Mouse (Mus musculus): Measurements from ENCODE around the gene Pfkm.
A peak's percentile ranks its signal among the peaks of the same experiment; 100 is the strongest.

The Pfkm gene

DNA sequence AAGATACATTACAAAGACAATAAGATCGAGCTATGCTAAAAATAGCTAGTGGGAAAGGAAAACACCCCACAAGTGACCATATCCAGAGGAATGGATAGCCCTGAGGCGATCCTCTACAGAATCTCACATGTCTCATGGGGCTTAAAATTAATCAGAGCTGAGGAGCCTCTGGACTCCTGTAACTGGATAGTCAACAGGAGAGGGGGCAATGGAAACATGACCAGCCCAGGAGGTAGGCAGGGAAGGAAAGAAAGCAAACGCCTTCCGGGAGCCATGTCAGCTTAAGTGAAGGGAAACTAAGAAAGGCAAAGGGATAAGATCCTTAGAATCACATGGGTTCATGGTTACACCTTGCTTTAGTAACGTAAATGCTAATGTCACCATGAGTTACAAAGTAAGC, 48.4 kb downstream of the Pfkm start:
- DNase-seq (ENCODE audit: low read depth) = no peak

DNA sequence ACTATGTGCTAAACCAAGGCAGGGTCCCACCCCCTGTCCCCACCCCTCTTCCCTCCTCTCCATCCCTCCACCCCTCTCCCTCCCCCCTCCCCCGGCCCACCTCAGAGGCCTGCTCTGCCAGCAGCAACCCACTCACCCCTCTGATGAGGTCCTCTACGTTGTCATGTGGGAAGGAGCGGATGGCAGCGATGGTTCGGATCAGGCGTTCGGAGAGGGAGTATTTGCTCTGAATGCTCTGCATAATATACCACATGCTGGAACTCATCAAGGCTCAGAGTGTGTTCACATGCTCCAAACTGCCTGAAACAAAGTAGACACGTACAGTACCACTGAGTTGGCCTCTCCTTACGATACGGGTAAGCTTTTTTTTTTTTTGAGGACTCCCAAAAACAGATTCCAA, 50.1 kb downstream of the Pfkm start:
- no peak for DNase-seq (ENCODE audit: low read depth)

DNA sequence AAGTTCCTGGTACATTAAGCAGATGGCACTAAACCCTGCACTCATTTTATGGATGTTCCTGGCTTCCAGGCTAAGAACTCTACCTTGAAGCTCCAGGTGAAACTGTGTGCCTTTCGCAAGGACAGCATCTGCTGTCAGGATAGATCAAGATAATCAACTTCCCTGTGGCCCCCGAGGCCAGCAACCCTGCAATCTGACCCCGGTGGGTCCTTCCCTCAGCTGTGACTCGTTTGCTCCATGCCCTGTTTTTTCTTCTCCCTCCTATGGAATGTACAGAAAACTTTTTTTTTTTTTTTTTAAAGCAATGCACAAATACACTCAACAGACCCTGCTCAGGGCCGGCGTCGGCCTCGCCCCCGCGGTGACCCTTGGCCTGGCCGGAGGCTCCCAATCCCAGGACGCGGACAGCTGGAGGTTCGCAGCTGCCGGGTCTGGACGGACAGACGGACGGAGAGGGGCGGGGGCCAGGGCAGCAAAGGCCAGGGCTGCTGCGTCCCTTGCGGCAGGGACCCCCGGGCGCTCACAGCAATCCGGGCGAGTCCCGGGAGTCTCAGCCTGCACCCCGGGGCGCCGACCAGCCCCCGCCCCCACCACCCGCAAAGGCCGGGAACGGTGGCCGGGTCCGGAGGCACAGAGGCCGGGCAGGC, 52.6 kb downstream of the Pfkm start:
- peak; percentile 26 for DNase-seq (ENCODE audit: low read depth)

- DNase-seq (ENCODE audit: low read depth) = peak; percentile 95
These were observed 53.3 kb downstream of the Pfkm start for GRCm38 (mm10) chr15:98145559-98146181.

GRCm38 (mm10) chr15:98148356-98148755, 56.0 kb downstream of the Pfkm start:
- DNase-seq (ENCODE audit: low read depth) = no peak

GRCm38 (mm10) chr15:98149166-98149602, 56.8 kb downstream of the Pfkm start:
- DNase-seq (ENCODE audit: low read depth) = no peak

DNA sequence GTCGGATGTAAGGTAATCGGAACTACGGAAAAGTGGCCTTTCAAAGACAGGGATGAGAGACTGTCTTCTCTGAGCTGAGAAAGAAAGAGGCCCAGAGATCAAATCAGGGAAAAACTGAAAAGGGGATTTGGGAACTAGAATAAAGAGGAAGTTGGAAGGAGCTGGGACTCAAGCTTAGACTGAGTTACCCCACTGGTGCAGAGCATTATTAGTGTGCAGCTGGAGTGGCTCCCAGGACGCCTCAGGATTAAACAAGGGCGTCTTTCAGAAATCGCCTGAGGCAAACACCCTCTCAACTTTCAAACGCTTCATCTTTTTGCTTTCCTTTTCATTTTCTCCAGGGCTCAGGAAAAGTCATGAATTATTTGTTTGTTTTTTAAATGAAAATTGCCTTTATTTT, 60.5 kb downstream of the Pfkm start:
- DNase-seq (ENCODE audit: low read depth) = no peak

DNA sequence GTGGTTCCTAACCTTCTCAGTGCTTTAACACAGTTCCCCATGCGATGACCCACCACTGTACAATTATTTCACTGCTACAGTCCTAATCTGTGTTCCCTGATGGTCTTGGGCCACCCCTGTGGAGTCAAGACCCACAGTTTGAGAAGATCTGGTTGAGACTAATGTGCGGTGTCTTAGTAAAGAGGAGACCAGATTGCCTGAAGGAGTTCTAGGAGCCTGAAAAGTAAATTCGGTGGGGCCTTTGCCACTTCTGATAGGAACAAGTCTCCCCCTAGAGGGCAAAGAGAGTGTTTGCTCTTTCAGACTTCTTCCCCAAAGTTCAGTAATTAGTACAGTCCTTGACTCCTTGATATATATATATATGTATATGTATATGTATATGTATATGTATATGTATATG, 61.2 kb downstream of the Pfkm start:
- DNase-seq (ENCODE audit: low read depth) = peak; percentile 76

DNA sequence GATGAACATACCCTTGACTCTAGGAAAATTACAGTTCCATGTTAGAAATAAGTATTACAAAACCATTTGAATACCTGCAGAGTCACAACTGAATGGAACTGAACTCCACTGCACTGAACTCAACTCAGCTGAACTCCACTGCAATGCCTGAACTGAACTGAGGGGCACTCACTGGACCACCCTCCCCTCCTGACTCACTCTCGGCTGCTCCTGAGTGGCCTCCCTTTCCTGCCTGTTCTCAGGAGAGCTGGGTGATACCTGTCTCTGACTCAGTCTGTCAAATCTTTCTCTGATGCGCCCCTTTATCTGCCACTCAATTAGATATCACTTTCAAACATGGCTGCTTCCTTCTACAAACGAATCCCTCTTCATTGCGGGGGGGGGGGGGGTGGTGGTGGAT, 61.8 kb downstream of the Pfkm start:
- DNase-seq (ENCODE audit: low read depth) = peak; percentile 22

DNA sequence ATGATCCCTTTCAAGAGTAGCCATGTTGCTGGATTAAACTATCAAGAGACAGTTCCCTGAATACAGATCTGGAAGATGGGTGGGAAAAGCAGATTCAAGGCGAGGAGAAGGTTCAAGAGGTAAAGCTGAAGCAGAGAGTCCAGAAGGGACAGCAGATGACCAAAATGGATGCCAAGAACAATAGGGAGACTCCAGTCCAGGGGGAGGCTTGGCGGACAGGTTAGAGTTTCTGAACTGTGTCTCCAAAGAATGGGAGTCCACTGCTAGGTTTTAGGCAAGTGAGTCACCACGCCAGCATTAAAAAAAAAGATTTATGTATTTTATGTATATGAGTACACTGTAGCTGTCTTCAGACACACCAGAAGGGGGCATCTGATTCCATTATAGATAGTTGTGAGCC, 62.2 kb downstream of the Pfkm start:
- no peak for DNase-seq (ENCODE audit: low read depth)

GRCm38 (mm10) chr15:98155272-98155671, 62.9 kb downstream of the Pfkm start:
- no peak for DNase-seq (ENCODE audit: low read depth)

GRCm38 (mm10) chr15:98155944-98156343, 63.6 kb downstream of the Pfkm start:
- DNase-seq (ENCODE audit: low read depth) = peak; percentile 20

DNA sequence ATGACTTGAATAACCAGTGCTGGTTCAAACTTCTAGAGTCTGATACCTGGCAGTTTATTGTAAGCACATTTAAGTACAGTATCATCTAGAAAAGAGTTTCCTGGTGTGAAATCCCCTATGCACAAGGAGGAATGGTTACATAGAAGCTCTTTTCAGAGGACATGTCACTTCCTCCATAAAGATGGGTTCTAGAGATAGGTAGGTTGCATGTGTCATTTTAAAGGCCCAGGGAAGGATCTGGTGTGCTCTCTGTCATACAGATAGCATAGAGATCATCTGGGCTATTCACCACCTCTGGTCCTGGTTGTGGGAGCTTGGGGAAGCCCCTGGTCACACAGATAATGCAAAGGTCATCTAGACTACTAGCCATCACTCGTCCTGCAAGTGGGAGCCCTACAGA, 64.9 kb downstream of the Pfkm start:
- no peak for DNase-seq (ENCODE audit: low read depth)

GRCm38 (mm10) chr15:98161026-98161805, 68.8 kb downstream of the Pfkm start:
- no peak for DNase-seq (ENCODE audit: low read depth)

- DNase-seq (ENCODE audit: low read depth) = no peak
These were observed 70.2 kb downstream of the Pfkm start for GRCm38 (mm10) chr15:98162561-98162960.

- no peak for DNase-seq (ENCODE audit: low read depth)
These were observed 73.1 kb downstream of the Pfkm start, which contains the start of gene Asb8 for GRCm38 (mm10) chr15:98165525-98165924. Asb8 (minus strand) TSS chr15:98165625.

- DNase-seq (ENCODE audit: low read depth) = peak; percentile 37
These were observed 74.7 kb downstream of the Pfkm start, which contains the start of gene Ccdc184 for GRCm38 (mm10) chr15:98166963-98167644. Ccdc184 (plus strand) TSS chr15:98167158.

- peak; percentile 98 for DNase-seq (ENCODE audit: low read depth)
These were observed 75.5 kb downstream of the Pfkm start for GRCm38 (mm10) chr15:98167645-98168621.

DNA sequence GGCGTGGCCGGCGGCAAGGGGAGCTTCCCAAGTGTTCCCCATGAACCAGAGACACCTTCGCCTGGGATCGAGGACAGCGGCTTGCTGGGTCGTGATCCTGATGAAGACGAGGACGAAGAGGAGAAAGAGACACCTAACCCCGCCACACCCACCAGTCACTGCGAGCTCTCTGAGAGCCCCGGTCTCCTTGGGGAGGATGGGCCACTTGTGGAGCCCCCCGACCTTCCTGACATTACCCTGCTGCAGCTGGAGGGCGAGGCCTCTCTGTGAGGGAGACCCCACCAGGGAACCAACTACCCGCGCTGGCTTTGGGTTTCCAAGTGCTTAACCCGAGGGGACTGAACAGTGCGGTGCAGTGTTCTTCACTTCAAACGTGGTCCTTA, 76.2 kb downstream of the Pfkm start:
- no peak for DNase-seq (ENCODE audit: low read depth)

GRCm38 (mm10) chr15:98170365-98170764, 78.0 kb downstream of the Pfkm start:
- peak; percentile 49 for DNase-seq (ENCODE audit: low read depth)

DNA sequence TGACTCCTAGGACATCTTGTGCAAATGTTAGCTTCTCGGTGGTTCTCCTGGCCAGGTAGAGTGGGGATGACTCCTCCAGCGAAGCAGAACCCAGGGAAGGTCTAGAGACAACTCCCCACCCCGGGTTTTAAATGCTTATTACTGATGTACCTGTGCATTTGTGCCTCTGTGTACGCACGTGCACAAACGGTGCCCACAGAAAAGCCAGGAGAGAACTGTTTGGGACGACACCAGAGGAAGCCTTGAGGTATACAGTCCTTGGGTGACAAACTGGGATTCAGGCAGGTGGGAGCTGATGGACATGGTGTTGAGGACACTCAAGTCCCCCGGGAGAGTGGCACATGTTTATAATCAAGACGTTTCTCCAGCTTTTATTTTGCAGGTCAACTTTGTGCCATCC, 78.5 kb downstream of the Pfkm start:
- DNase-seq (ENCODE audit: low read depth) = no peak

All from induced T-regulatory cell, adult 2 months (primary cell).